Mouse (Mus musculus) spleen, postnatal 36 days (tissue): ENCODE measurements around the gene Pkd1.

ENCODE experiments used
- DNase-seq, 2 experiments: peaks; one replicate each; pipeline ENCODE4 v3.0.0; 2022; ENCODE audit warnings: low spot score in 2 of 2, mixed read lengths in 1 of 2

Pkd1 gene

DNA sequence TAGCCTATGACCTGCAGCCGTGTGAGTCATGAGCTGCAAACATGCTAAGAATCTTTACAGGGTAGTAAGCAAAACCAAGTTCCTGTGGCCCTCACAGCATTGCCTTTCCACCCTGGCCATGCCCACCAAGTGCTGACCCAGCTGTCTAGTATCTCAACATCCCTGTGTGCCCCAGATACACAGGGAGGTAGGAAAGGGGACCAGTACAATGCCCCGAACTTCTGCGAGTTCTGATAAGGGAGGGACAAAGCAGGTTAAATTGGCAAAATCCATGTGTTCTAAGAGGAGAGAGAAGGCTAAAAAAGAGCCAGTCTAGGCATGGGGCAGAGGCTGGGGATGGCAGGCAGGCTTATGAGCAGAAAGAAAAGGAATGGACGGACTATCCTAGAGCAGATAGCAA, 58.7 kb downstream of the Pkd1 start:
- DNase-seq, result no peak

- peak; percentile 27 to 42 for DNase-seq
Measured at GRCm38 (mm10) chr17:24608874-24609273, 59.2 kb downstream of the Pkd1 start.

- DNase-seq, result no peak
Measured at GRCm38 (mm10) chr17:24610711-24611110, 61.1 kb downstream of the Pkd1 start.

DNA sequence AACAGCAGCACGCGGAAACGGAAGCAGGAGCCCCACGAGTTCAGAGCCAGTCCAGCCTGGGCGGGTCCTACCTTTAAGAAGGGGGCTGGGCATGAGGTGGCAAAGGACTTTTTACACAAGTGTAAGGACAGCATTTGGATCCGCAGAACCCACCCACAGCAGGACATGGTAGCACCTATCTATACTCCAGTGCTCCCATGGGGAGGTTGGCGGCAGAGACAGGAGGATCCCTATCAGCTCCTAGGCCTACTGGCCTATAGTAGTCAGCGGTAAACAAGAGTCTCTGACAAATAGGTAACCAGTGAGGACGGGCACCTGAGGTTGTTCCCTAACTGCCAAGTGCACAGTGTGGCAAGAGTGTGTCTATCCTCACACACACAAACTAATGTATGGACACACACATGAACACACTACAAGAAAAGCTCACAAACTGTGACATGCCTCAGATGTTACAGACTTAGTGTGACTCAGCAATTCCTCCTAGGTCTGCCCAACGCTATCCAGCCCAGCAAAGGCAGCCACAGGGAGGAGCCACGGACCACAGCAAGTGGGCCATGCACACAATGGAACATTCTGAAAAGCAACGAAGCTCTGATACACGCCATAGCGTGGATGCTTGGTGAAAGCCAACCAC, 68.0 kb downstream of the Pkd1 start:
- DNase-seq, result peak; percentile 19 to 27

DNA sequence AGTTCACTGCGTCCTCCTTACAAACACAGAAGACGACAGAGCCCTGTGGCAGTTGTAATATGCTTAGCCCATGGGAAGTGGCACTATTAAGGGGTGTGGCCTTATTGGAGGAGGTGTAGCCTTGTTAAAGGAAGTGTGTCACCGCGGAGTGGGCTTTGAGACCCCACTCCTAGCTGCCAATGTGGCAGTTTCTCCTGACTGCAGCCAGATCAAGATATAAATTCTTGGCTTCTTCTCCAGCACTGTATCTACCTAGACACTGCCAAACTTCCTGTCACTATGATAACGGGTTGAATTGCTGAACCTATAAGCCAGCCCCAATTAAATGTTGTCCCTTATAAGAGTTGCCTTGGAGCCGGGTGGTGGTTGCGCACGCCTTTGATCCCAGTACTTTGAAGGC, 75.8 kb downstream of the Pkd1 start:
- no peak for DNase-seq

DNA sequence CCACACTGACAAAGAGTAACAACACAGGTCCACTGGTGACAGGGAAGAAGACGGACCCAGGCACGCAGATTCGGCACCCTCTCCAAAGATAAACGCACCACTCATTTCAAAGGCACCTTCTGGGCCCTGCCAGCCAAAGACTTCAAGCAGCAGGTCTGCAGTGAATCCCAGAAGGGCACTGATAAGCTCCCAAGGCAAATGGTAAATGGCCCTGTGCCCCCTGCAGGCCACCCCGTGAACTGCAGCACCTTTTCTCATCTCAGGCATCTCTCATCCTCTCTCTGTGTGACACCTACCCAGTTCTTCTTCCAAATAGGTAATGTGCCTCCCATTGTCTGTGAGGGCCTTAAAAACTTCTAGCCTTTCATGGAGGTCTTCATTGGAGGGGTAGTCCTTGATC, 79.0 kb downstream of the Pkd1 start:
- peak; percentile 61 to 66 for DNase-seq

DNA sequence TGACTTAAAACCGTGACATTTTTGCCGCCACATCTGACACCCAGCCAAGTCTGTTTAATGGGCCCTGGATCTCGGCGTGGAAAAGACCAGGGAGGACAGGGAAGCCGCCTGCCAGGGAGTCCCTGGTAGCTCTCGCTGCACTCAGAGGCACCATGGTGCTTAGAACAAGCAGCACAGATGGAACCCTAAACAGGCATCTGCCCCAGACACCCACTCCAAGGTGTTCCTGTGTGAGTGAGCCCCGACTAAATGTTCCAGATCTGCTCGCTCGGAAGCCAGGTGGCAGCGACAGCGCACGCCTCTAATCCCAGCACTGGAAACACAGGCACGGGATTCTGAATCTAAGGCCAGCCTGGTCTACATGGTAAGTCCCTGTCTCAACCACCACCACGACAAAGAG, 80.4 kb downstream of the Pkd1 start:
- DNase-seq, result no peak

DNA sequence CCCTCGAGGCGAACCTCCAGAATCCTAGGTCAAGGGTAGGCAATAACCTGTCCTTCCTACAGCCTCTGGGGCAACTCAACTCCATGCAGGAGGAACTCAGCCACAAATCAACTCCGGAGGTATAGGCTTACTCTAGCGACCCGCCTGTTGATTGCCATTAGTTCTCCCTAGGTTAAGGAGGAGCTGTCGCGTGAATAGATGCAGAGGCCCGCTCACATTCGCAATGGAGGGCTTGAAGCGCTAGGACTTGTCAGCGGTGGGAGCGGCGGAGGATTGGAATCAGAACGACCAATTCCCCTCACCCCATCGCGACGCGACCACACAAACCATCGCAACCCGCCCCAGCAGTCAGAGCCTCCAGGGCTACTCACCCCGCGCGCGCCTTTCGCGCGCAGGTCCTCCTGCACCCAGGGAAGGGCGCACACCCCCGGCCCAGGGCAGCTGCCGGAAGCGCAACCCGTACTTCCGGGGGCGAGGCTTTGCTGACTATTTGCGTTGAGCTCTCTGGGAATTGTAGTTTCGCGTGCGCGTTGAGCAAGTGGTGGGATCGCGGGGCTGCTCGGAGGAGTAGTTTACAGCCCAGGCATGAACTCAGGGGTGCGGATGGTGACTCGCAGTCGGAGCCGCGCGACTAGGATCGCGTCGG, 82.7 kb downstream of the Pkd1 start, which contains the start of the genes Tsc2 and Nthl1:
Gene Tsc2, minus strand, starts transcription at position 464 of the 646 bp plus-strand sequence.
Gene Nthl1, plus strand, starts transcription at position 514 of the 646 bp plus-strand sequence.
- peak; percentile 81 to 86 for DNase-seq

GRCm38 (mm10) chr17:24632813-24633449, 83.3 kb downstream of the Pkd1 start:
- DNase-seq, result peak in 1 of 2 experiments; percentile 35

- no peak for DNase-seq
Measured at GRCm38 (mm10) chr17:24633831-24634230, 84.2 kb downstream of the Pkd1 start.

- no peak for DNase-seq
Measured at GRCm38 (mm10) chr17:24635024-24635423, 85.4 kb downstream of the Pkd1 start.

GRCm38 (mm10) chr17:24635694-24636093, 86.1 kb downstream of the Pkd1 start:
- DNase-seq, result no peak

DNA sequence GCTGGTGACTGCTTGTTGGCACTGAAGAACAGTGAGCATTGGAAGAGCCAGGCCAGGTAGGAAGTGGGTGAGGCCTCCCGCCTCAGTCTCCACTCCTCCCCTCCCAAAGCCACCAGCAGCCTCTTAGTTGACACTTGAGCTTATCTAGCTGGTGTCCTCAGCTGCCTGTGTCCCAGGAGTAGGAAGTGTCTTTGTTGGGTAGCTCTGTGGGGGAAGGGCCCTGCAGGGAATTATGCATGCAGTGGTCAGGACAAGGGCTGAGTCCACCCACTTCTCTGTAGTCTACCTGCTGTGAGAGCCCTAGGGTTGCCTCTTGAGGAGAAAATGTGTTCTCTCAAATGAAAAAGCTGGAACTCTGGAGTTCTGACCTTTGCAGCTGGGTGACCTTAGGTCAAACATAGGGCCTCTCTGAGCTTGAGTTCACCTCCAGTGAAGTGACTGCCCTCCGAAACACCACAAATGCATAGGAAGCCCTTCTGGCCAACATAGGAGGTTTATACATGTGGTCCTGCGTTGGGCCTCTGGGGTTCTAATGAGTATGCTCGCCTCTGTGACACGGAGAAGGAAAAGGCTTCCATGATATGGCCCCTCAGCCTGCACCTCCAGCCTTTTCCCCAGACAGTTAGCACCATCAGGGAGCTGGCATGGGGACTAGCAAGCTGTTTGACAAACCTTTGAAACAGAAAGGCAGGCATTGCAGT, 87.3 kb downstream of the Pkd1 start:
- DNase-seq, result no peak

DNA sequence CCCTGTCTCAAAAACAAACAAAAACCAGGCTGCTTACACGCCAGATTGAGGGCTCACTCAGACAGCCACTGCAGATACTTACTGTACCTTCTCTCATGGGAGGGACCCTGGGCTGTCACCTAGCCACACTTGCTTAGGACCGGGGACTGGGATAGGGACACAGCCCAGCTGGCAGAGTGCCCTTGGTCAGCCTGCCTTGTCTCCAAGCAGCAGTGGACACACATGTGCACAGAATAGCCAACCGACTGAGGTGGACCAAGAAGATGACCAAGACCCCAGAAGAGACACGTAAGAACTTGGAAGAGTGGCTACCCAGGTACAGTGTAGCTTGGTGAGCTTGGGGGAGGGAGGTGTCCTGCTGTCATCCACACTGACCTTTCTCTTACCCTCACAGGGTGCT, 88.6 kb downstream of the Pkd1 start:
- no peak for DNase-seq

DNA sequence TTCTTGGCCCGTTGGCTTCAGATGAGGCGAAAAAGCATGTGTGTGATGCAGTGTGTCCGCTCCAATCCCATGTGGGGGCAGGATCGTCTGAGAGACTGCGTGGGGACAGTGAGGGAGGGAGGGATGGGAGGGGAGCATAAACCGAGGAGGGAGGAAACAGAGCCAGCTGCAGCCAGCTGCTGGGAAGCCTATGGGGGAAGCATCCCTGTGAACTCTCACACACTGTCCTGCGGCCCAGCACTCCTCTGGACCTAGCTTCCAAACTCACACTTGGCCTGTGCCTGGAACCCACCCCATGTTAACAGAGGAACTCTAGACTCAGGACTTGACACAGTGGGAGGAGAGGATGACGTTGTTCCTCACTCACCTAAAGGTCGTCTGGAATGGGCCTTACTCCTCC, 89.2 kb downstream of the Pkd1 start:
- DNase-seq, result no peak

- no peak for DNase-seq
Measured at GRCm38 (mm10) chr17:24639571-24639988, 89.9 kb downstream of the Pkd1 start.

GRCm38 (mm10) chr17:24640119-24640518, 90.5 kb downstream of the Pkd1 start:
- no peak for DNase-seq

GRCm38 (mm10) chr17:24640581-24640980, 90.9 kb downstream of the Pkd1 start:
- DNase-seq, result no peak

DNA sequence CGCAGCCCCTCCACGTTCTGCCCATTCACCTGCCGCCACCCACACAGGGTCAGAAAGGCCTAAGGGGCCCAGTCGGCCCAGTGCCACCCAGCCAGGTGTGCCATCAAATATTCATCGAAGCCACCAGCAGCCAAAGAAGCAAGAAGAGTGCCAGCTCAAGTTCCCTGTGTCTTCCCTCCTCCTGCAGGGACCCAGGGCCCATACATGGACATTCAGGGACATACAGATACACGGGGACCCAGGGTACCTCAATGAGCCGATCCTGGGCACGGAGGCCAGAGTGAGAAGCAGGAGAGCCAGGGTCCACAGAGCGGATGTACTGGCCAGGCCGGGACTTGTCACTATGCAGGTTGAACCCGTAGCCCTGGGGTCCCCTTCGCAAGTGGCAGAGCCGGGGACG, 92.3 kb downstream of the Pkd1 start:
- no peak for DNase-seq

DNA sequence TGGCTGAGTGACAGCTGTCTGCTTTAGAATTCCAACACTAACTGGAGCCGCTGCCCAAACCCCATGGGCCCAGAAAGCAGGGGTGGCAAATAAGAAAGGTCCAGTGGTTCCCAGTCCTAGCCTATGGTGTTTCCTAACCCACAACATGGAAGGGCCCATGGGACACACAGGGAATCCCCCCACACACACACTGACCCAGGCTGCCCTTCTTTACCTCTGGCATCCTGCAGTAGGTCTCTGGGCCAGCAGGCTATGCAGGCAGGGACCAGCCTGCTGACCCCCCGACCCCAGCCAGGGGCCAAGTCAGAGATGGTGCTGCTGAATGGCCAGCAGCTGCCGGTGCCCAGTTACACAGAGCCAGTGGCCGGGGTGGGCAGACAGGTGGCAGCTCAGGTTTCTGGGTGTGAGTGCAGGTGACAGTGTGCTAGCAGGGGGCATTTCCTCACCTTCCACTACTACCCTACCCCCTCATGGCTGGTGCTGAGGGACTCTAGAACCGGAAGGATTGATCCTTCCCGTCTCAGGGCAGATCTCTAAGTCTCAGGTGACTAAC, 93.2 kb downstream of the Pkd1 start:
- DNase-seq, result no peak

GRCm38 (mm10) chr17:24644030-24644715, 94.5 kb downstream of the Pkd1 start:
- no peak for DNase-seq
